Mouse (Mus musculus): ENCODE results near the gene Twnk. TPM values are rescaled to one million over a fixed set of nuclear protein-coding genes. Genes with fewer than 3 reads are reported as not detected.
A peak's percentile ranks its signal among the peaks of the same experiment; 100 is the strongest.

Twnk gene
- polyA plus RNA-seq, 1 experiment: 2.0 TPM

DNA sequence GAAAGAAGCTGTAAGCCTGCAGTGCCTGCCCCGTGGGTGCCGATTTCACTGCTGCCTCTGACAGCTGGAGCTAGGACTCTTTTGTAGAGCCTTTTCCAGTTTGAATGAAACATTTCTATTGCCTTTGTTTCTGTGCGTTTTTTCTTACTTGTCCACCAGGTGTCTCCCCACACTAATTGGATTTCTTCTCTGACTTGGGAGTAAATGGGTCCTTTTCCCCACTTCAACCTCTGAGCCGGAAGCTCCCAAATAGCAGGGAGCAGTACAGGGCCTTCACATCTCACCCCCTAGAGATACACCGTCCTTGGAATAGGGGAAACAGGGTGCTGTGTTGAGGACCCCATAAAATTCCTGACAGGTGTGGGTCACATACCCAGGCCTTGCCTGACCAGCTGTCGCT lies 7.2 kb downstream of the Twnk start:
- Histone ChIP-seq H3K4me1 (peaks cover 58% of the 10 kb centered on the region), H3K36me3 (replicated peaks; ENCODE audit: low read length) (peaks cover 48% of the 10 kb centered on the region), H3K4me3 (replicated peaks) (no peak overlapping the region), H3K27me3 (replicated peaks) (no peaks in the 10 kb centered on the region), H3K9me3 (no peaks in the 10 kb centered on the region)
- TF ChIP-seq FLI1 (IDR thresholded peaks at IDR 0.05; ENCODE audit: low read length) (no peak), GATA1 (IDR thresholded peaks at IDR 0.05; ENCODE audit: borderline replicate concordance, low read length) (no peak)

- Histone ChIP-seq H3K4me3 (replicated peaks) (no peak overlapping the region), H3K4me1 (peaks cover 57% of the 10 kb centered on the region), H3K9me3 (no peaks in the 10 kb centered on the region)
Measured at GRCm38 (mm10) chr19:45013581-45014225, 8.2 kb downstream of the Twnk start.

GRCm38 (mm10) chr19:45014335-45014971 lies 9.0 kb downstream of the Twnk start, which contains the start of gene Lzts2:
TSS of gene Lzts2 (plus strand) at chr19:45014414.
- Histone ChIP-seq H3K4me1 (peaks cover 60% of the 10 kb centered on the region), H3K4me3 (replicated peaks) (peak within 1 kb of the TSS; percentile 99), H3K9me3 (no peaks in the 10 kb centered on the region), H3K36me3 (replicated peaks; ENCODE audit: low read length) (peaks cover 34% of the 10 kb centered on the region), H3K27me3 (replicated peaks) (no peaks in the 10 kb centered on the region)
- TF ChIP-seq GATA1 (IDR thresholded peaks at IDR 0.05; ENCODE audit: borderline replicate concordance, low read length) (no peak), FLI1 (IDR thresholded peaks at IDR 0.05; ENCODE audit: low read length) (no peak)

More at GRCm38 (mm10) chr19:45013581-45014225, 8.2 kb downstream of the Twnk start:
- H3K36me3 ChIP-seq (replicated peaks; ENCODE audit: low read length): peaks cover 38% of the 10 kb centered on the region
- TF ChIP-seq GATA1 (IDR thresholded peaks at IDR 0.05; ENCODE audit: borderline replicate concordance, low read length) (no peak), FLI1 (IDR thresholded peaks at IDR 0.05; ENCODE audit: low read length) (no peak)
- H3K27me3 ChIP-seq (replicated peaks): no peaks in the 10 kb centered on the region

DNA sequence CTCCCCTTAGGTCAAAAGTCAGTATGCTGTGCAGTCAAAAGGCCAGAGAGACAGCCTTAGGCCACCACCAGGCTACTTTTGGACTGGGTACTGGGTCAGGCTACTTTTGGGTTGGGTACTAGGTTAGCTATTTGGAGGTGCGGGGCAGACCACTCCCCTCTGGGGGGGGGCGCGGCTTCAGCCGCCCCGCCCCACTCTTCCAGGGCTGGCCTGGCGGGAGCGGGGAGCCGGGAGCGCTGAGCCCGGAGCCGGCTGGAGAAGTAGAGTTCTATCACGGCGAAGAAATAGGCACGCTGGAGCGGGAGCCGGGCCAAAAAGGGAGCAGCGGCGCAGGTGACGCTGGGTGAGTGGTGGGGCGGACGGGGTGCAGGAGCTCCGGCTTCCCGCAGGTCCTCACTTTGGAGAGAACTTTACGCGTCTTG lies 9.5 kb downstream of the Twnk start:
- peak overlapping the region; percentile 99 for H3K4me3 ChIP-seq (replicated peaks)
- no peaks in the 10 kb centered on the region for H3K9me3 ChIP-seq
- TF ChIP-seq GATA1 (IDR thresholded peaks at IDR 0.05; ENCODE audit: borderline replicate concordance, low read length): no peak
- TF ChIP-seq FLI1 (IDR thresholded peaks at IDR 0.05; ENCODE audit: low read length): no peak
- no peaks in the 10 kb centered on the region for H3K27me3 ChIP-seq (replicated peaks)
- H3K4me1 ChIP-seq: peaks cover 65% of the 10 kb centered on the region
- peaks cover 31% of the 10 kb centered on the region for H3K36me3 ChIP-seq (replicated peaks; ENCODE audit: low read length)

GRCm38 (mm10) chr19:45015518-45016281 lies 10.2 kb downstream of the Twnk start:
- peak overlapping the region; percentile 99 for H3K4me3 ChIP-seq (replicated peaks)
- peaks cover 72% of the 10 kb centered on the region for H3K4me1 ChIP-seq
- no peak for TF ChIP-seq FLI1 (IDR thresholded peaks at IDR 0.05; ENCODE audit: low read length)
- no peak for TF ChIP-seq GATA1 (IDR thresholded peaks at IDR 0.05; ENCODE audit: borderline replicate concordance, low read length)
- no peaks in the 10 kb centered on the region for H3K27me3 ChIP-seq (replicated peaks)
- H3K36me3 ChIP-seq (replicated peaks; ENCODE audit: low read length): peaks cover 29% of the 10 kb centered on the region
- H3K9me3 ChIP-seq: no peaks in the 10 kb centered on the region

- Histone ChIP-seq H3K27me3 (replicated peaks) (no peaks in the 10 kb centered on the region), H3K9me3 (no peaks in the 10 kb centered on the region), H3K36me3 (replicated peaks; ENCODE audit: low read length) (peaks cover 29% of the 10 kb centered on the region), H3K4me1 (peaks cover 81% of the 10 kb centered on the region), H3K4me3 (replicated peaks) (peak overlapping the region; percentile 99)
- no peak for TF ChIP-seq GATA1 (IDR thresholded peaks at IDR 0.05; ENCODE audit: borderline replicate concordance, low read length)
- TF ChIP-seq FLI1 (IDR thresholded peaks at IDR 0.05; ENCODE audit: low read length): no peak
Measured at GRCm38 (mm10) chr19:45016341-45017215, 11.1 kb downstream of the Twnk start.

DNA sequence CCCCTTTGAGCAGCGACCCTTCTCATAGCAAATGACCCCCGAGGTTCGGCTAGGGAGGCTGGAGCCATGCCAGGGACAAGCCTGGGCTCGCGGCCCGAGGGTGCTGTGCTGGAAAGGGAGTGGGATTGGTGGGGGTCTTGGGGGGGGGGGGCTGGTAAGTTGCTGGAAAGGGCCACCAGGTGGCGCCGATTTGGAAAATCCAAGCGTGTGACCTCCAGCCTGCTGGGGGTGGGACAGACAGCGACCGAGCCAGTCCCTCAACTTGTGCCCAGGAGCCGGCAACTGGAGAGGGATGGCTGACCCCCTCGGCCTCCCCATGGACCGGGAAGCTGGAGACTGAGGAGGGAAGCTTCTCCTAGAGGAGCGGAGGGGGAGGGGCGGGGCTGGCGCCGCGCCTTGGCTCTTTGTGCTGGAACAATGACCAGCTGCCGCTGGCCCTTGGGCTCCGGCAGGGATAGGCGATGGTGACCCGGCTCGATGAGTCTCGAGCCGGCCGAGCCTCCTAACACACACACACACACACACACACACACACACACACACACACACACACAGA lies 11.8 kb downstream of the Twnk start:
- H3K36me3 ChIP-seq (replicated peaks; ENCODE audit: low read length): peaks cover 29% of the 10 kb centered on the region
- TF ChIP-seq GATA1 (IDR thresholded peaks at IDR 0.05; ENCODE audit: borderline replicate concordance, low read length) (no peak), FLI1 (IDR thresholded peaks at IDR 0.05; ENCODE audit: low read length) (no peak)
- H3K9me3 ChIP-seq: no peaks in the 10 kb centered on the region
- peak overlapping the region; percentile 99 for H3K4me3 ChIP-seq (replicated peaks)
- no peaks in the 10 kb centered on the region for H3K27me3 ChIP-seq (replicated peaks)
- H3K4me1 ChIP-seq: peaks cover 82% of the 10 kb centered on the region

DNA sequence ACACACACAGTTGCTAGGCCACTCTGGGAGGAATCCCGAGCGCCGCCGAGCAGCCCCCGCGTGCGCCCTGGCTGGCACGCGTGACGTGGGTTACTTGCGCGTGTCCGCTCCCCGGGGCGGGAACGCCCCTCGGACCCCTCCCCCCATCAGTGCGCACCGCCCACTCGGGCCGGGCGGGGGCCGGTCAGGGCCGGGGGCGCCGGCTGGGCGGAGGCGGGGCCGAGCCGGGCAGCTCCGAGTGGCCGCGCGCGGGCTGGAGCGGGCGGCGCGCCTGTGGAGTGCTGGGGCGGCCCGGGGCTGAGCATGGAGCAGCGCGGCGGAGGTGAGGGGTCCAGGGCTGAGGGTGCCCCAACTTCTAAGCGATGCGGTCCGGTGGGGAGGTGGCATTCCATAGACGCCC lies 12.4 kb downstream of the Twnk start:
- Histone ChIP-seq H3K4me3 (replicated peaks) (peak overlapping the region; percentile 99), H3K9me3 (no peaks in the 10 kb centered on the region), H3K4me1 (peaks cover 81% of the 10 kb centered on the region), H3K36me3 (replicated peaks; ENCODE audit: low read length) (peaks cover 28% of the 10 kb centered on the region), H3K27me3 (replicated peaks) (no peaks in the 10 kb centered on the region)
- TF ChIP-seq FLI1 (IDR thresholded peaks at IDR 0.05; ENCODE audit: low read length): no peak
- TF ChIP-seq GATA1 (IDR thresholded peaks at IDR 0.05; ENCODE audit: borderline replicate concordance, low read length): no peak

GRCm38 (mm10) chr19:45018351-45018831 lies 12.9 kb downstream of the Twnk start:
- Histone ChIP-seq H3K4me1 (peaks cover 79% of the 10 kb centered on the region), H3K9me3 (no peaks in the 10 kb centered on the region), H3K4me3 (replicated peaks) (peak overlapping the region; percentile 99), H3K27me3 (replicated peaks) (no peaks in the 10 kb centered on the region), H3K36me3 (replicated peaks; ENCODE audit: low read length) (peaks cover 30% of the 10 kb centered on the region)
- TF ChIP-seq FLI1 (IDR thresholded peaks at IDR 0.05; ENCODE audit: low read length) (no peak), GATA1 (IDR thresholded peaks at IDR 0.05; ENCODE audit: borderline replicate concordance, low read length) (no peak)
